Mouse (Mus musculus) c-Kit-positive CD71-negative TER-119-negative erythroid progenitor cells, embryonic 14.5 days (primary cell): ENCODE results near the gene BC035947.

Experiments
- DNase-seq: peaks from one replicate; pipeline ENCODE4 v3.0.0-alpha.2; 2013; ENCODE audit warnings: low read depth

The BC035947 gene

DNA sequence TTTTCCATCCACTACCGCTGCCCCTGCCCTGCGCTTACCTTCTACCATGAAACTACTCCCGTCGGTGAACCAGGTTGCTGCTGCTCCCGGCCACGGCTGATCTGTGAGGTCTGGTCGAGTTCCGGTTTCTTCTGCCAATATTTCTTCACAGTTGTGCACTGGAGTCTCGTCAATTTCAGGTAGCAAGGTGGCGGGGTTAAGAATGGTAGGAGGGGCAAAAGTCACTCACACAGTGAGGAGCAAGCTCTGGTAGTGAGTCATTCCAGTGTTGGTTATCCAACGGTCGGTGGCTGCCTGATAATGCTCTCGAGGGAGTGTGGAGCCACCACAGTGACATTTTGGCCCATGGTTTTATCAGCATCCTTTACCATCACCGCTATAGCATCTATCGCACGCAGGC, 10.9 kb downstream of the BC035947 start:
- DNase-seq: no peak

DNA sequence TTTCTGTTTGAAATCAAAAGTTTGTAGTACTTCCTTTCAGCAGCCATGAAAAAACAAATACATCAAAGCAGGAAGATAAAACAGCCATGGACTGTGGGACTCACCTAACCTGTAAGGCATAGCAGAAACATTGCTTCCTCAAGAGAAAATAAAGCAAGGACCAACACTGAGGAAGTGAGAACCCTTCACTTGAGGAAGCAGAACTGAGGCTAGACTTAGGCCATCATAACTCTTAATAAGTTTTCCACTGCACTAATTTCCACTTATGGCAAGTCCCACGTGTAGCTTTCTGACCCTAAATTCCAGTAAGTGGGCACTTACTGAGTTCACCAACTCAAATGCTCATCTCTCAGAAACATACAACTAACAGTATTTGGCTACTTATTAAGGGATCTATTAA, 21.8 kb downstream of the BC035947 start:
- no peak for DNase-seq

DNA sequence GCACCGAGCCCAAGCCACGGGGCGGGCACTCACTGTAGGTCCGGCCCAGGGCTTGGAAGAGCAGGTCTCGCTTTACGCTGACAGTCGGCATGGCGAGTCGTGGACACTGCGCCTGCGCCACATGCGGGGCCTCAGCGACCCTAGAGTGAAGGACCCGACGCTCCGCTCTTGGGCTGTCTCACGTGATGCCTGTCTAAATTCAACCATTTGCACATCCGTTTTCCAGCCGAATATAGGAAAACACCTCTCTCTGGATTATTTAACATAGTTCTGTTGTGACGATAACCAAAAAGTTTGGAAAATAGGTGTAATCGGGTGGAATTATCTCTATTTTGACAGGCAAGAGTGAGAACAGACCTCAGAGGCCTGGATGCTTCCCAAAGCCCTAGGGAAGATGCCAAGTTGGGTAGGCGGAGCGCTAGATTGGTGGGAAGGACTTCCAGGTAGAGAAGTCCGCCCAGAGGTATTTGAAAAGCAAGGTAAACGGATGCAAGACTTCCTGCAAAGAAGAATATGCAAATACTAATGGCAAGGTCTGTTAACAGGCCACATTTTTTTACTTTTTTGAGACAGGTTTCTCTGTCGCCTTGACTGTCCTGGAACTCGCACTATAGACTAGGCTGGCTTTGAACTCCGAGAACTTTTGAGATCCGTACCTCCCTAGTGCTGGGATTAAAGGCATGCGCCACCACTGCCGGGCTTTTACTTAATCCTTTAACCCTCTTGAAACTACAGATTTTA, 23.0 kb downstream of the BC035947 start, which contains the start of gene Farsb:
Farsb (minus strand) TSS at position 146 of the 741 bp plus-strand sequence.
- DNase-seq: peak; percentile 82

DNA sequence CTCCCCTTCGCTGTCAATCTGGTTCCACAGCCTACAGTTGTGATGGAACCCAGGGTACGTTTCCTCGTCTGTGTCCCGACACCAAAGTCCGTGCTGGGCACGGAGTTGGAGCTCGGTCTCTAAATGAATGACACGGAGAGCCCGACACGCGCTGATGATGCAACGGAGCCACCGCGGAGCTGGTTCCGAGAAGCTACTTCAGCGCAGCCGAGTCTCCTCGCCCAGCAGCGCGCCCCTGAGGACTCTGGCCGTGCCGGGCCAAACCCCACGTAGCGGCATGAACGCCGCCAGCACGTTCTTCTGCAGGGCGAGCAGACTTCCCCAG, 23.6 kb downstream of the BC035947 start:
- no peak for DNase-seq

DNA sequence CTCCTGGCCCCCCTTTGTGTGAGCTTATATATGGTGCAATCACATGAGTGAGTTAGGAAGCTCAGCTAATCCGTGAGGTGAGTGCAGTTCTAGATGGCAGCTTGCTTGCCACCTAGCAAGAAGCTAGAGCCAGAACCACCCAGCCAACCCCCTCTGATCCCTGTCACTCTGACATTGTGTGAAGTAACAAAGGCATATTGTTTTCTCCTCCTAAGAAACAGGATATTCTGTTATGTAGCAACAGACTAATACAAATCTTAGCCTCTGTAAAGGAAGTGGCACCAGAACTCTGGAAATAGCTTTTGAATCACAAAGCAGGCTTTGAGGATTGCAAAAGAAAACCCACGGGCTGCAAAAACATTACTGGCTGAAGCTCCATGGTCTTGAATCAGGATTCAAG, 27.6 kb downstream of the BC035947 start:
- DNase-seq: no peak

DNA sequence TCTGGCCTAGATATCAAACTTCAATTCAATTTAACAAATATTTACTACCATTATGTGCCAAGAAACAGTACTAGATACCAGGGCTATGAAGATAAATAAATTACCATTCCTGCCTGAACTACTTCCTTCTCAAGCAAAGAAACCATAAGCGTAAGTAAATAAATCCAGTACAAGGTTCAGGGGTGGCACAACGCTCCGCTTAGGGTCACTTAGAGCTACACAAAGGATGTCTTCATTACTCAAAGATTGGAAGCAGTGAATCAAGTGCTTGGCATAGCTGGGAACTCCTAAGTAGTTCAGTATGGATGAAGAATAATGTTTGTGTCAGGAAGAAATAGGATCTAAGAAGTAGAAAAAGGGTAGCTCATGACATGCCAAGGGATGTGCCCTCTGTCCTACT, 28.5 kb downstream of the BC035947 start:
- no peak for DNase-seq

DNA sequence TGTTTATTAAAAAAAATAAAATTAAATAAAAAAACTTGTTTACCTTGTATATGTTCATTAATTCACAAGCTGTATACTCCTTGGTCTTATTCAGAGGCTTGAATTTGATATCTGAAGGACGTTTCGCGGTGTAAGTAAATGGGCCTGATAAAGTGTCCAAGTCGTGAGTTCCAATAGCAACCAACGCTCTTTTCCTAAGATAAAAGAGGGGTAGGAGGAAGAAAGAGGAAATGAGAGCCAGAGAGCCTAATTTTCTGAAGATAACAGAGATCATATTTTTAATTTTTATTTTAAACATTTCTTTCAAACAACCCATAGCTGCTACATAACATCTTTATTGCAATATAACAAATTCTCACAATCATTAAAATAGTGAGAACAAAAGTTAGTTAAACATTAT, 39.5 kb downstream of the BC035947 start:
- no peak for DNase-seq

DNA sequence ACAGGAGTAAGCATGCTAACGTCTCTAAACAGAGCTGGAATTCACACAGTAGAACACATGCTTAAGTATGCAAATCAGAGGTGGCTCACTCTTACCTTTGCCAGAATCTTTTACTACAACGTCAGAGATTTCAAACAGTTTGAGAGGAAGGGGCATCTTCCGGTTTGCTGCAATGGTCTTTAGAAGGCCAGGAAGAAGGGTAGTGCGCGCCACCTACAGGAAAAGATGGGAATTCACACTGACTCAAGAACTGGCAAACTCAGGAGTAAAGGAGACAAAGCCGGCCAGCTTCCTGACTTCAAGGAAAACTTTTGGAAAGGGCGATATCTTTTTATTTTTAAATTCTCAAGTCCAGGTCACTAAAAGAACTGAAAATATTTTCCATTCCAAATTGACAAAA, 57.3 kb downstream of the BC035947 start:
- peak; percentile 17 for DNase-seq

DNA sequence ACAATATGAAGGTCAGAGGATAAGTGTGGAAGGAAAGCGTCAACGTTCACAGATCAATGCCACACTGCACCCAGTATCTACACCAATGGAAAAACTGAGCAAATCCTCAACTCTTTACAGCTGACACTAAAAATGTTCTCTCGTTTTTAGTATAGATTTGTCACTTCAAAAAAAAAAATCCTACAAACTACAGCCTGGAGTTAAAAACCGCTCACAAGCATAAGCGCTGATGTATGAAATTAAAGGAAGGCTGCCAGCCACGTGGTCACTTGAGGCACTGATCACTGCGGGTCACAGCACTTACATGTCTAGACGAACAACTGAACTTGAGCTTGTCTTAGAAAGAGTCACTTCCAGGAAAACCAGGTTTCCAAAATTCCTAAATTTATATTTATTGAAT, 58.1 kb downstream of the BC035947 start:
- DNase-seq: no peak

DNA sequence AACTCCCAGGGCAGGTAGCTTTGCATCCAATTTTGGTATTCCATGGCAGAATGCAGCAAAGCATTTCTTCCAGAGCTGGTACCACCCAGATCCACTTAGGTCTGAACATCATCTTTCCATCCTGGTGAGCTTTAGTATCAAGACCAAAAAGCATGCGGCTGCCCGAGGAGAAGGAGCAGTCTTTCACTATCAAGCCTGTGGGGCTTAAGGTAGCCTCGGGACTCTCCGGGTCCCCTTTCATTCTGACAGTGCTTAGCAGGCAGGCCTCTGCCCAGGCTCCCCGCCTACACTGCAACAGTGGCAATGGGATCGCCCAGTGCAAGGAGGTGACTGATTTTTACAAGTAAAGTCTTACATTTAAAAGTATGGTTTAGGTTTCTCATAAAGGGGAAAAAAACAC, 59.4 kb downstream of the BC035947 start:
- DNase-seq: no peak

DNA sequence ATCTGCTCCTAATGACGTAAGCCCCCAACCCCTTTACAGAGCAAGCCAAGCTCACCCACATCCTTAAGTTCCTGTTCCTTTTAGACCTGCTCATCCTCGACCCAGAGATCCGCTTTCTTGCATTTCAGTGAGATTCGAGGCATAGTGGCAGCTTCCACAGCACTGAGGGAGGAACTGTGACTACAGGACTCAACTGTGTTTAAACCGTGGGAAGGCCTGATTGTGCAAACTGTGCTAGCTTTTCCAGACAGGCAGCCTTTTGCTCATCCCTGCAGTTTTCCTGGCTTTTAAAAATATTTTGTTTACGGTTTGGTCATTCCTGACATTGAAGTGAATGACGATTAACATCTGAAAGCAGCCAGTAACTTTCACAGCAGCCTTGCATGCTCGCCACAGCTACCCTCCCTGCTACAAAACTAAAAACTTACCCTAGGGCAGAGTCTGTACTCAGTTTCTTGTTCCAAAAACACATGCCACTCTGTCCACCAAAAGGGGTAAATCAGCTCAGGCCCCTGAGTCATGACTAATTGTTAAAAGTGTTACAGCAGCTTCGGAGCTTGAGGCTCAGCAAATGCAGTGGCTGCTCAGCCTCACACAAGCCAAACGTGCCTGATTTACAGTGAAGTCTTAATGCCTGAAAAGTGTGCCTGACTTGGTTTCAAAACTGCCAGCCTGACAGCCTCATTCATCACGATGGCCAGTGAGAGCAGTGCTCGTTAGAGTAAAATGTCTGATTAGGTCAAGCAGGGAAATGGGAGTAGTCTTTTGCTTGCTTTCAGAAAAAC, 60.7 kb downstream of the BC035947 start:
- DNase-seq: no peak

DNA sequence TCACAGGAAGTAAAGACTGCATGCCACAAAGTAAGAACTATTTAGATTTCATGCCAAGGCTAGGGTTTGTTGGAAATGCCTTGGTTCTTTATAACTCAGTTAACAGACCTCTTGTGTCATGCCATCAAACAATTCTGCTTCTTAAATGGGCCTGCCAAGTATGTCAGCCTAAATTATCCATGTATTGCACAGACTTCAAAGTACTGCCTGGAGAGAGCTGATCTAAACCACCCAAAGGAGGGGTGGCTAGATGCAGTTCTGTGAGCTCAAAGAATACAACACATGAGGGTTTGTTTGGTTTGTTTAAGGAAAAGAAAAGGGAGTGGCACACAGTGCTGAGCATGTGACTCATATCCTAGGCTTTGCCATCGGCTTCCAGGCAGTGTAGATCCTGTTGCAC, 63.9 kb downstream of the BC035947 start:
- no peak for DNase-seq
